Comparison of ENCODE assay signal across 17 mouse cellular contexts in the genomic region with DNA sequence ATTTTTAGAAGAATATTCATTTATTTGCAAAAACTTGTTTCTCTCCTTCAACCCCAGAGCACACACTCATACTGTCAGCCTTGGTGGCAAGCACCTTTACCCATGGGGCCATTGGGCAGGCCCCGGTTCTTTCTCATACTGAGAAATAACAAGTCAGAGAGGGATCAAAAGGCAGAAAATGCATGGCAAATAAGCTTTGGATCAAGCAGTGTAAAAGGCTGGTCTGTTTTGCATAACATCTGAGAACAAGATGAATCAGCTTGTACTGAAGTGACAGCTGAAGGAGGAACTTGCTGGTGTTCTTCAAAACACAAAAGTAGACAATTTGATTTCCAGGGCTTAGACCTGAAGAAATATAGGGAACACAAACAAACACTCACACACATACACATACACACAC.
"Had no signal": no experiment of that assay in that cellular context is flagged by ENCODE, and none has a peak within 500 bp of the region (broad histone marks: within the 10 kb centered on the region; RNA-seq: fewer than 3 reads in every experiment).

No protein-coding gene starts in this region.

- H3K27ac ChIP-seq: lung, embryonic 15.5 days; macrophage; neural tube, embryonic 12.5 days; stomach, embryonic 15.5 days; stomach, postnatal 0 days had no signal

- ATAC-seq: liver, postnatal 0 days; lung, postnatal 0 days; midbrain, embryonic 16.5 days had no signal

- H3K27me3 ChIP-seq: lung, embryonic 15.5 days; megakaryocyte, embryonic 14.5 days; neural tube, embryonic 12.5 days; stomach, embryonic 15.5 days had no signal

- H3K4me2 ChIP-seq: lung, embryonic 15.5 days; midbrain, embryonic 11.5 days; neural tube, embryonic 12.5 days; stomach, embryonic 15.5 days had no signal

- H3K9me3 ChIP-seq: lung, embryonic 15.5 days; megakaryocyte, embryonic 14.5 days; neural tube, embryonic 12.5 days; stomach, embryonic 15.5 days had no signal

- H3K4me1 ChIP-seq: lung, embryonic 15.5 days; megakaryocyte, embryonic 14.5 days; neural tube, embryonic 12.5 days; stomach, embryonic 15.5 days had no signal

- H3K36me3 ChIP-seq: lung, embryonic 15.5 days; neural tube, embryonic 12.5 days; stomach, embryonic 15.5 days had no signal

- DNase-seq: liver, postnatal 0 days; lung, adult 2 months; lung, postnatal 14 days; lung, postnatal 36 days; right cerebral cortex, postnatal 14 days; thymus, adult 2 months; thymus, postnatal 25 days; thymus, postnatal 4 days had no signal

- H3K9ac ChIP-seq: liver, postnatal 0 days; lung, embryonic 15.5 days; neural tube, embryonic 12.5 days; stomach, embryonic 15.5 days had no signal

- H3K4me3 ChIP-seq: lung, embryonic 15.5 days; megakaryocyte, embryonic 14.5 days; neural tube, embryonic 12.5 days; stomach, embryonic 15.5 days had no signal
